24 mouse cellular contexts compared by ENCODE assay signal in genomic region chr5:10393571-10393970, GRCm38 (mm10).
DNase-seq lines count a peak whose midpoint lies in the region; ATAC-seq and TF ChIP-seq lines count a peak whose summit lies in the region.
"Had no signal": no experiment of that assay in that cellular context is flagged by ENCODE, and none has a peak within 500 bp of the region (broad histone marks: within the 10 kb centered on the region; RNA-seq: fewer than 3 reads in every experiment).

No protein-coding gene starts in this region.

- peak; percentile 73 for ATAC-seq in granulocyte monocyte progenitor cell, adult 5-6 weeks (replicated peaks; ENCODE audit: poor library complexity, severe bottlenecking)
- peak; percentile 55 for ATAC-seq in megakaryocyte progenitor cell, adult 5-6 weeks (replicated peaks; ENCODE audit: poor library complexity)
- ATAC-seq: forebrain, embryonic 14.5 days; forebrain, embryonic 16.5 days; Patski had no signal

- intact Hi-C loops in left cerebral cortex, adult 2 months (cut with DNase I) = no loop called here
- intact Hi-C loops in left cerebral cortex, postnatal 10 days (cut with DNase I) = no loop called here

- no peak overlapping the region for H3K4me3 ChIP-seq in left cerebral cortex, adult 2 months
- H3K4me3 ChIP-seq: embryonic facial prominence, embryonic 13.5 days; embryonic facial prominence, embryonic 15.5 days; erythroblast, embryonic 14.5 days; forebrain, embryonic 10.5 days; forebrain, embryonic 12.5 days had no signal

- TF ChIP-seq CTCF in left cerebral cortex, adult 2 months (IDR thresholded peaks at IDR 0.05) = no peak

- H3K27ac ChIP-seq in left cerebral cortex, adult 2 months = no peak overlapping the region
- H3K27ac ChIP-seq: embryonic facial prominence, embryonic 13.5 days; embryonic facial prominence, embryonic 15.5 days; forebrain, embryonic 10.5 days; forebrain, embryonic 12.5 days had no signal

- DNase-seq in 416B (ENCODE audit: low read depth) (peak; percentile 30), R1 (ENCODE audit: low read depth, low spot score) (peak; percentile 6)
- DNase-seq in left cerebral cortex, adult 2 months (ENCODE audit: extremely low spot score in 1 of 2, low spot score in 2 of 2) = no peak
- DNase-seq in left cerebral cortex, postnatal 10 days (ENCODE audit: extremely low spot score in 1 of 2, low spot score in 2 of 2) = no peak
- DNase-seq in ovary, adult 18-20 months (ENCODE audit: low spot score) = no peak
- DNase-seq: adrenal gland, adult 8-10 months; adrenal gland, postnatal 14 days; adrenal gland, postnatal 36 days; cerebellum, adult 11-12 months; cerebellum, adult 2 months; cerebellum, adult 9-10 months; cerebellum, postnatal 10 days; cerebellum, postnatal 25 days; embryo, embryonic 11 days had no signal

Comparison
In these comparisons a context has a peak if more than half of its experiments do, and no peak if none do; other contexts are left out.
1. DNase-seq: peak in 416B (single experiment) and R1 (single experiment); none in left cerebral cortex, adult 2 months (0 of 2), left cerebral cortex, postnatal 10 days (0 of 2) and ovary, adult 18-20 months (single experiment).